Mouse (Mus musculus): ENCODE measurements around the gene Agap1. TPM values are rescaled to one million over a fixed set of nuclear protein-coding genes. Genes with fewer than 3 reads are reported as not detected.

Agap1 gene
- polyA plus RNA-seq, 1 experiment from 2014 or later, result 11.3 TPM

DNA sequence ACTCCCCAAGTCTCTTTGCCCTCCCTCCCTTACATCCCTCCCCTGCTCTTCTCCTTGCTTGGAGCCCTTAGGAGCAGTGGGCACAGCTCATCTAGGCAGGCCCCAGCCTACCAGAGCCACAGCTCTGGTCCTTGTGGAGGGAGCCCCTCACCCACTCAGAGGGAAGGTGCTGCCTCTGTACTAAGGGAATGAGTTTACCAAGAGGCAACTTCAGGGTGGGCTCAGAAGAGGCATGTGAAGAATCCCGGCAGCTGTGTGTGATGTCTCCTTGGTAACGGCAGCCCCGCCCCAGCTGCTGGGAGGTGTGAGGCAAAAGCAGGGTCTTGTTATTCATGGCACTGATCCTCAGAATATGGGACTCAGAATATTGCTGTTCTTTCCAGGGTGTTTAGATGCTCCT lies 309.3 kb downstream of the Agap1 start:
- Histone ChIP-seq H3K4me2 (no peak overlapping the region), H3K36me3 (0 out of 2 replicates have a peak, but pooled peaks cover 3% of the 10 kb centered on the region), H3K27ac (no peak overlapping the region), H3K9me3 (replicated peaks) (no peaks in the 10 kb centered on the region), H3K4me1 (peaks cover 5% of the 10 kb centered on the region; the same call in 1 of the 2 replicates), H3K9ac (no peak overlapping the region), H3K4me3 (replicated peaks) (no peak overlapping the region), H3K27me3 (no peaks in the 10 kb centered on the region)
- no peak for ATAC-seq (replicated peaks; ENCODE audit: low FRiP score)
- 21% methylated on average over 3 of the region's 3 CpGs for WGBS

DNA sequence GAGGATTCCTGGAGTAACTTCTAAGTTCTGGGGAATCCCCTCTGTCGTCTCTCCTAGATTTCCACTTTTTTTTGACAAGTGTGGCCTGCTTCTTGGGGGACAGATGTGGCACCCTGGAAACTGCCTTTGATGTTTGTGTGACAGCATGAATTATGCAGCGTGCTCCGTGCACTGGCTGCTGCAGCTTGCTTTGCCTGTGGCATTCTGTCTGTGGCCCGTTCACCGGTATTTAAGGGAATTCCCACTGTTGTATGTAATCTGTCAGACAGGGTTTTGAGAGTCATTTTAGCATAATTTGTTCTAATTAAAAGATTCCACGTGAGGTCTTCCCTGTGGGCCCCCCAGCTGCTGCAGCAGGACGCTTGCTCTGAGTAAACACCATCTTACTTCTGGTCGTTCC lies 312.3 kb downstream of the Agap1 start:
- H3K36me3 ChIP-seq, result 0 out of 2 replicates have a peak, but pooled peaks cover 9% of the 10 kb centered on the region
- no peak for ATAC-seq (replicated peaks; ENCODE audit: low FRiP score)
- WGBS, result 55% methylated on average over 8 of the region's 8 CpGs

DNA sequence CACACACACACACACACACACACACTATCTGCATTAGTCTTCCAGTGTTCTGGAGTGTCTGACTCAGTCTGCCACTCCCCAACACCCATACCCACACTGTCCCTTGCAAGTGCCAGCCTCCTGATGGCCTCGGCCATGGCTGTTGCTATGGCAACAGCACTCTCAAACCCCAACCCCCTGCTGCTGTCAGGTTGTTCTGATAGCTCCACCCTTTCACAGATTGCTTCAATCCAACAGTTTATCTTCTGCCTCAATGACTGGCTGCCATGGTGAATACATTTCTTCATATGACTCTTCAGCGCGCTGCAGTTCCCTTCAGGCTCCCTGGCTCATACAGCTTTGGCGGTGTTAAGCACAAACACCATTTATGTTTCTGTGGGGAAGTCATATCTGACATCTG lies 315.0 kb downstream of the Agap1 start:
- H3K36me3 ChIP-seq, result 0 out of 2 replicates have a peak, but pooled peaks cover 9% of the 10 kb centered on the region
- H3K9me3 ChIP-seq (replicated peaks), result no peaks in the 10 kb centered on the region
- no peaks in the 10 kb centered on the region for H3K27me3 ChIP-seq
- H3K4me2 ChIP-seq, result no peak overlapping the region
- 85% methylated on average over 4 of the region's 4 CpGs for WGBS
- ATAC-seq (replicated peaks; ENCODE audit: low FRiP score), result no peak
- no peak overlapping the region for H3K4me3 ChIP-seq (replicated peaks)
- H3K9ac ChIP-seq, result no peak overlapping the region
- H3K27ac ChIP-seq, result no peak overlapping the region
- H3K4me1 ChIP-seq, result no peaks in the 10 kb centered on the region

More for the DNA sequence above, 312.3 kb downstream of the Agap1 start:
- Histone ChIP-seq H3K27me3 (no peaks in the 10 kb centered on the region), H3K4me1 (peaks cover 5% of the 10 kb centered on the region; the same call in 1 of the 2 replicates), H3K9ac (no peak overlapping the region), H3K27ac (no peak overlapping the region), H3K4me2 (no peak overlapping the region), H3K4me3 (replicated peaks) (no peak overlapping the region), H3K9me3 (replicated peaks) (no peaks in the 10 kb centered on the region)

DNA sequence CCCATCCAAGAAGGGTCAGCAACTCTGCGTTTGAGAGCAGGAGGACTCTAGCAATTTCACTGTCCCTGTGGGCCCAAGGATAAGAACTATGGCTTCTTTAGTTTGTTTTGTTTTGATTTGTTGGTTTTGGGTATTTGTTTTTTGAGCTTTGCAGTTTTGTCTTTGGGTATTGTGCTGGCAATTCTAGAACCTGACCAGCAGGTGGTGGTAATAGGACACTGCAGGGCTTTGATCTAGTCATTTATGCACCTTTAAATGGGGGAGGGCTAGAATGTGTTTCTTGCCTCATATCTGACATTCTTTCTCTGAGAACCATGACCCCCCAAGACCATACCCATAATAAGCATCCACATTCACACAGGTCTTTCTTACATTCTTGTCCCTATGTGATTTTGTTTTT lies 315.7 kb downstream of the Agap1 start:
- H3K27me3 ChIP-seq, result no peaks in the 10 kb centered on the region
- H3K27ac ChIP-seq, result no peak overlapping the region
- WGBS, result 90% methylated on average over 1 of the region's 1 CpGs
- no peak for ATAC-seq (replicated peaks; ENCODE audit: low FRiP score)
- no peak overlapping the region for H3K4me2 ChIP-seq
- H3K9ac ChIP-seq, result no peak overlapping the region
- H3K4me1 ChIP-seq, result no peaks in the 10 kb centered on the region
- H3K4me3 ChIP-seq (replicated peaks), result no peak overlapping the region
- H3K9me3 ChIP-seq (replicated peaks), result no peaks in the 10 kb centered on the region
- 0 out of 2 replicates have a peak, but pooled peaks cover 9% of the 10 kb centered on the region for H3K36me3 ChIP-seq

DNA sequence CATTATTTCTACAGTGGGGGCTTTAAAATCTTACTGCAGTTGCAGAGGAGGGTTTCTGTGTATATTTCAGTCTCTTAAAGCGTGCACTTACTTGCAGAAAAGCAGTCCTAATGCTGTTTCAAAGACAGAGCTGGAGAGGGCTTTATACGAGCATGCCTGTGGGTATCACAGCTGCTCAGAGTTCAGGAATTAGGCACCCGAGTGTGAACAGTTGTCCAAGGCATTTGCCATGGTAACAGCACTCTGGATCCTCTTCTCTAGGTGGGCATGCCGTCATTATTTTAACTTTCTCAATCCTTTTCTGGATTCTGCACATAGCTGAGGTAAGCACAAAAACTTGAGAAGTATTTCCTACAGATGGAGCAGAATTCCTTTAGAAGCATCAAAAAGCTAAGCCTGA lies 321.1 kb downstream of the Agap1 start:
- no peak for ATAC-seq (replicated peaks; ENCODE audit: low FRiP score)
- WGBS, result 48% methylated on average over 4 of the region's 4 CpGs
- H3K27ac ChIP-seq, result no peak overlapping the region

DNA sequence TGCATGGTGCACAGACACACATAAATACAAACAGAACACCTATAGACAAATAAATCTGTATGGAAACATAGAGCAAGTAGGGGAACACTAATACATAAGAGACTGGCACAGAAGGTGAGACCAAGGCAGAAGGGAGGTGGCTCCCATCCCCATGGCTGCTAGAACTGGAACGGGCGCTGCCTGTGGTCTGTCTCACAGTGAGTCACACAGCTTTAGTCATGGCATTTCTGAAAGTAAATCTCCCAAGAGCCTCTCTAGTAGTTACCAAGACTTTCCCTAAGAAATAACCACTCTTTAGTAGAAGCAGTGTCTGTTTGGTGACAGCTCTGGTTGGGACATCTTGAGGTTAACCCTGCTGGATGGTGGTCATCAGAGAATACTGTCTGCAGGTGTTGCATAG lies 326.1 kb downstream of the Agap1 start:
- Histone ChIP-seq H3K36me3 (peaks cover 4% of the 10 kb centered on the region; the same call in 1 of the 2 replicates), H3K4me2 (no peak overlapping the region), H3K4me3 (replicated peaks) (no peak overlapping the region), H3K4me1 (peaks cover 14% of the 10 kb centered on the region; the same call in 1 of the 2 replicates), H3K27me3 (0 out of 2 replicates have a peak, but pooled peaks cover 2% of the 10 kb centered on the region), H3K9ac (no peak overlapping the region), H3K9me3 (replicated peaks) (no peaks in the 10 kb centered on the region), H3K27ac (no peak overlapping the region)
- WGBS, result 96% methylated on average over 2 of the region's 2 CpGs
- ATAC-seq (replicated peaks; ENCODE audit: low FRiP score), result no peak

More for the DNA sequence above, 321.1 kb downstream of the Agap1 start:
- Histone ChIP-seq H3K36me3 (peaks cover 4% of the 10 kb centered on the region; the same call in 1 of the 2 replicates), H3K4me2 (no peak overlapping the region), H3K9ac (no peak overlapping the region), H3K9me3 (replicated peaks) (no peaks in the 10 kb centered on the region), H3K4me1 (no peaks in the 10 kb centered on the region), H3K4me3 (replicated peaks) (no peak overlapping the region), H3K27me3 (no peaks in the 10 kb centered on the region)

DNA sequence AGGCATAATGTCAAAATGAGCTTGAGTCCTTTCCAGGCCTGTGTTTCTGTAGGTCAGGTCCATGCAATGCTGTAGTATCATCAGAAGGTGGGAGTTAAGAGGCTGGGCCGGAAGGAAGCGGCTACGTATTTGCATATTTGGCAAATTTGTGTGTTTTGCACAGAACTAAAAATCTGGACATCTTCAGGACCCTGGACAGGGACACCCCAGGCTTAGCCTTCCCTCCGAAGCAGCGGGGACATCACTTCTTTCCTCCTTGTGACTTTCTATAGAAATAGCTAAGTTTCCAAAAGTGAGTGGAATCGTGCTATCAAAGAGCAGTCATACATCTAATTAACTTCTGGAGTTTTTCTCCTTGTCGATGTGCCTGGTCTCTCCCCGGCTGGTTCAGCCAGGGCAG lies 327.3 kb downstream of the Agap1 start:
- Histone ChIP-seq H3K4me1 (peaks cover 19% of the 10 kb centered on the region; the same call in 1 of the 2 replicates), H3K4me2 (no peak overlapping the region), H3K9me3 (replicated peaks) (no peaks in the 10 kb centered on the region), H3K27ac (no peak overlapping the region), H3K9ac (no peak overlapping the region), H3K27me3 (0 out of 2 replicates have a peak, but pooled peaks cover 2% of the 10 kb centered on the region), H3K36me3 (peaks cover 4% of the 10 kb centered on the region; the same call in 1 of the 2 replicates), H3K4me3 (replicated peaks) (no peak overlapping the region)
- 53% methylated on average over 8 of the region's 8 CpGs for WGBS
- ATAC-seq (replicated peaks; ENCODE audit: low FRiP score), result no peak

DNA sequence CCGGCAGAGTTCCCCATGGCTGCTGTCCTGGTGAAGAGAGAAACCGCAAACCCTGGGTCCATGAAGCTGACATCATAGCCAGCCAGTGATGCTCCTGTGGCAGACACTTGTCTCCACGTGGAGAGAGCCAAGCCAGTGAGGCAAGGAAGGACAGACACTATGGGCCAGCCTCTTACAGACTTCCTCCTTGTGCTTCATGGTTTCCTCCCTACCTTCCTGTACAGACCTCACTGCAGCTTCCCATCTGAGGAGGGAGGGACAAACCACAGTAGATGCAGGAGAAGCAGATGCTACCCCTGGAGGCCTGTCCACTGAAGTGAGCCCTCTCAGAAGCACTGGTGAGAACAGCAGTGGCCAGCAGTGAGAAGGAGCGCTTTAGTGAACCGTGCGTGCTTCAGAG lies 332.2 kb downstream of the Agap1 start:
- Histone ChIP-seq H3K4me2 (no peak overlapping the region), H3K9ac (no peak overlapping the region), H3K9me3 (replicated peaks) (no peaks in the 10 kb centered on the region), H3K27ac (no peak overlapping the region), H3K36me3 (peaks cover 16% of the 10 kb centered on the region), H3K4me3 (replicated peaks) (no peak overlapping the region), H3K27me3 (0 out of 2 replicates have a peak, but pooled peaks cover 2% of the 10 kb centered on the region), H3K4me1 (peaks cover 19% of the 10 kb centered on the region; the same call in 1 of the 2 replicates)
- WGBS, result 87% methylated on average over 6 of the region's 6 CpGs
- ATAC-seq (replicated peaks; ENCODE audit: low FRiP score), result no peak

DNA sequence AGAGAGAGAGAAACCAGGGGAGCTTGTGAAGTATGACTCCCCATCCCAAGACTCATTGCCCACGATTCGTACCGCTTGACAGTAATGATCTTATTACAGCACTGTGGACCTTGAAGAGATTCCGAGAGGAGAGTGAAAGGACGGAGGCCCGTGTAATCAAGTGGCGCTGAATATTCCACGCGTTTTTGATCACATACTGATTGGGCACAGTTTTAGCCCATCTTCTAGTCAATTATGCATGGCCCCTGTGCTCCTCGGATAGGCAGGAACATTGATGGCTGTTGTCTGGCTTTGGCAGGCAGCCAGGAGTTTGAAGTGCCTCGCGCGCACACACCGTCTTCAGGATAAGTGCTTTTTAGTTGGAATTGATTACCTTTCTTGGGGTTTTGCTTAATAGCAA lies 344.1 kb downstream of the Agap1 start:
- H3K4me1 ChIP-seq, result peaks cover 8% of the 10 kb centered on the region; the same call in 1 of the 2 replicates
- H3K27me3 ChIP-seq, result no peaks in the 10 kb centered on the region
- H3K9me3 ChIP-seq (replicated peaks), result no peaks in the 10 kb centered on the region
- no peak overlapping the region for H3K4me2 ChIP-seq
- WGBS, result 74% methylated on average over 14 of the region's 14 CpGs
- H3K27ac ChIP-seq, result no peak overlapping the region
- H3K4me3 ChIP-seq (replicated peaks), result no peak overlapping the region
- peaks cover 24% of the 10 kb centered on the region; the same call in 1 of the 2 replicates for H3K36me3 ChIP-seq
- no peak overlapping the region for H3K9ac ChIP-seq
- ATAC-seq (replicated peaks; ENCODE audit: low FRiP score), result no peak

DNA sequence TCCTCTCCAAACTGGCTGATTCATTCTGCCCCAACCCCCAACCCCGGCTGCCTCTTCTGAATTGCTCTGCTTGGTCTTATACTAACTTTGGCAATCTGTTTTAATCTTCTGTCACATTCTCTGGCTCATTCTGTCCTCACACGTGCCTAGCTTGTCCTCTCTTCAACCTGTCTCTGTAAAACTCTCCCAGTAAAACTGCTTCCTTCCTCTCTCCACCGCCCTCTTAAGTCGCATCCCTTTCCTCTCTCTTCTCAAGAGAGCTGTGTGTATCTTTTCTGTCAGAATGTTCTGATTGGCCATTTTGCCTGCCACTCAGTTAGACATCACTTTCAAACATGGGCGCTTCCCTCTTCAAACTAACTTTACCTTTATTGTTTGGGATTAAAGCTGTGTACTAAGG lies 346.9 kb downstream of the Agap1 start:
- no peaks in the 10 kb centered on the region for H3K27me3 ChIP-seq
- no peak overlapping the region for H3K27ac ChIP-seq
- no peak for ATAC-seq (replicated peaks; ENCODE audit: low FRiP score)
- 72% methylated on average over 5 of the region's 5 CpGs for WGBS
- H3K4me3 ChIP-seq (replicated peaks), result no peak overlapping the region
- peaks cover 8% of the 10 kb centered on the region; the same call in 1 of the 2 replicates for H3K4me1 ChIP-seq
- H3K4me2 ChIP-seq, result no peak overlapping the region
- H3K9me3 ChIP-seq (replicated peaks), result no peaks in the 10 kb centered on the region
- H3K9ac ChIP-seq, result no peak overlapping the region
- H3K36me3 ChIP-seq, result 0 out of 2 replicates have a peak, but pooled peaks cover 10% of the 10 kb centered on the region

DNA sequence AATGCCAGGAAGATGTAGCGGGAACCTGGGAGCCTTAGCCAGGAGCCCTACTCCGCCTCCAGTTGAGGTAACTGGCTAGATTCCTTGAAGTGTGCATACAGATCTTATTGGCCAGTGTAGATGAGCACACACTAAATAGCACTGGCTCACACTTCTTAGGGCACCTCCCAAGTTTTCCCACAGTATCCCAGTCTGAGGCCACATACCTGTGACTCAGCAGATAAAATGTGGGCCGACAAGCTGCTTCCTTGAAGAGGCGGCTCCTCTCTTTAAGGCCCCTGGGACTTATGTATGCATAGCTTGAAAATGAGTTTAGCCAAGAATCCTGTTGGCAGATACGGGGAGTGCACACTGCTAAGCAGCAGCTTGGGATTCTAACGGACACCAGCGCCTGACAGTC lies 350.4 kb downstream of the Agap1 start:
- H3K9ac ChIP-seq, result no peak overlapping the region
- H3K27ac ChIP-seq, result no peak overlapping the region
- no peak for ATAC-seq (replicated peaks; ENCODE audit: low FRiP score)
- H3K4me1 ChIP-seq, result peaks cover 5% of the 10 kb centered on the region; the same call in 1 of the 2 replicates
- no peaks in the 10 kb centered on the region for H3K27me3 ChIP-seq
- H3K9me3 ChIP-seq (replicated peaks), result no peaks in the 10 kb centered on the region
- H3K4me2 ChIP-seq, result no peak overlapping the region
- WGBS, result 89% methylated on average over 7 of the region's 7 CpGs
- H3K36me3 ChIP-seq, result no peaks in the 10 kb centered on the region
- H3K4me3 ChIP-seq (replicated peaks), result no peak overlapping the region

DNA sequence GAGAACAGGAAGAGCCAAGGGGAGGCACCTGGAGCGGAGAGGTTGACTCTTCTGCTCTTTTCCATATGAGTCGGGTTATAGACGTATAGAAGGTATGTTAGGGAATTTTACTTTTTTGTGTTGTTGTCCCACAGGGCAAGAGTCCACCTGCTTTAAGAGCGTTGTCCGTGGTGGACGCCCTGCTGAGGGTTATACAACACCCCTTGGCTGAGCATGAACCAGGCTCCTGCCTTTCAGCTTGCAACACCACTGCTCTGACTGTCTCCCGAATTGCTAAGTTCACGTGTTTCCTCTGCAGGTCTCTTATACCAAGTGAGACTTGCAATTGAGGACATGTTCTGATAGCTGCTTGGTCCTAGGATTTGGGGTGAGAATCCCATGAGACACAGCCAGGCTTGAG lies 358.2 kb downstream of the Agap1 start:
- WGBS, result 91% methylated on average over 8 of the region's 8 CpGs
- H3K4me3 ChIP-seq (replicated peaks), result no peak overlapping the region
- ATAC-seq (replicated peaks; ENCODE audit: low FRiP score), result no peak
- no peaks in the 10 kb centered on the region for H3K36me3 ChIP-seq
- no peak overlapping the region for H3K4me2 ChIP-seq
- no peak overlapping the region for H3K27ac ChIP-seq
- peaks cover 13% of the 10 kb centered on the region for H3K4me1 ChIP-seq
- no peak overlapping the region for H3K9ac ChIP-seq
- H3K27me3 ChIP-seq, result no peaks in the 10 kb centered on the region
- H3K9me3 ChIP-seq (replicated peaks), result no peaks in the 10 kb centered on the region
